Mouse (Mus musculus): ENCODE measurements around the gene Ankar. TPM values are rescaled to one million over a fixed set of nuclear protein-coding genes. Genes with fewer than 3 reads are reported as not detected.

Ankar gene
- polyA plus RNA-seq, 1 experiment from 2014 or later, result not detected

- no peak overlapping the region for H3K4me2 ChIP-seq (ENCODE audit: low read length)
- no peak for ATAC-seq
- H3K36me3 ChIP-seq (ENCODE audit: control insufficient read depth, insufficient read depth, low read length), result no peaks in the 10 kb centered on the region
- H3K4me1 ChIP-seq (ENCODE audit: control insufficient read depth, insufficient read depth, low read length), result no peaks in the 10 kb centered on the region
- WGBS, result 58% methylated on average over 3 of the region's 3 CpGs
- DNase-seq (ENCODE audit: low spot score), result no peak
- no peaks in the 10 kb centered on the region for H3K27me3 ChIP-seq (replicated peaks; ENCODE audit: control insufficient read depth, insufficient read depth, low read length)
- no peak overlapping the region for H3K27ac ChIP-seq (ENCODE audit: low read depth, low read length)
- no peak overlapping the region for H3K9ac ChIP-seq (ENCODE audit: low read length)
- no peaks in the 10 kb centered on the region for H3K9me3 ChIP-seq (replicated peaks; ENCODE audit: control insufficient read depth, low read length)
- no peak overlapping the region for H3K4me3 ChIP-seq (ENCODE audit: low read depth, low read length)
These were observed 4.1 kb downstream of the Ankar start for GRCm38 (mm10) chr1:72696256-72696655.

GRCm38 (mm10) chr1:72673070-72673469, 27.3 kb downstream of the Ankar start:
- Histone ChIP-seq H3K9ac (ENCODE audit: low read length) (no peak overlapping the region), H3K4me3 (ENCODE audit: low read depth, low read length) (no peak overlapping the region), H3K4me2 (ENCODE audit: low read length) (no peak overlapping the region), H3K27me3 (replicated peaks; ENCODE audit: control insufficient read depth, insufficient read depth, low read length) (no peaks in the 10 kb centered on the region), H3K36me3 (ENCODE audit: control insufficient read depth, insufficient read depth, low read length) (no peaks in the 10 kb centered on the region), H3K4me1 (ENCODE audit: control insufficient read depth, insufficient read depth, low read length) (no peaks in the 10 kb centered on the region), H3K27ac (ENCODE audit: low read depth, low read length) (no peak overlapping the region), H3K9me3 (replicated peaks; ENCODE audit: control insufficient read depth, low read length) (no peaks in the 10 kb centered on the region)
- DNase-seq (ENCODE audit: low spot score) (peak; percentile 15), ATAC-seq (no peak)
- WGBS, result 32% methylated on average over 3 of the region's 3 CpGs

GRCm38 (mm10) chr1:72640658-72641410, 59.5 kb downstream of the Ankar start:
- peak overlapping the region; percentile 45 for H3K4me2 ChIP-seq (ENCODE audit: low read length)
- H3K4me3 ChIP-seq (ENCODE audit: low read depth, low read length), result peak overlapping the region; percentile 25
- H3K9ac ChIP-seq (ENCODE audit: low read length), result no peak overlapping the region
- no peaks in the 10 kb centered on the region for H3K4me1 ChIP-seq (ENCODE audit: control insufficient read depth, insufficient read depth, low read length)
- DNase-seq (ENCODE audit: low spot score), result peak; percentile 93
- 46% methylated on average over 49 of the region's 49 CpGs for WGBS
- H3K36me3 ChIP-seq (ENCODE audit: control insufficient read depth, insufficient read depth, low read length), result no peaks in the 10 kb centered on the region
- H3K27me3 ChIP-seq (replicated peaks; ENCODE audit: control insufficient read depth, insufficient read depth, low read length), result no peaks in the 10 kb centered on the region
- H3K27ac ChIP-seq (ENCODE audit: low read depth, low read length), result no peak overlapping the region
- H3K9me3 ChIP-seq (replicated peaks; ENCODE audit: control insufficient read depth, low read length), result no peaks in the 10 kb centered on the region
- ATAC-seq, result peak; percentile 90

GRCm38 (mm10) chr1:72635221-72635620, 65.2 kb downstream of the Ankar start:
- Histone ChIP-seq H3K27ac (ENCODE audit: low read depth, low read length) (no peak overlapping the region), H3K9me3 (replicated peaks; ENCODE audit: control insufficient read depth, low read length) (no peaks in the 10 kb centered on the region), H3K36me3 (ENCODE audit: control insufficient read depth, insufficient read depth, low read length) (peaks cover 24% of the 10 kb centered on the region), H3K4me2 (ENCODE audit: low read length) (no peak overlapping the region), H3K4me1 (ENCODE audit: control insufficient read depth, insufficient read depth, low read length) (no peaks in the 10 kb centered on the region), H3K27me3 (replicated peaks; ENCODE audit: control insufficient read depth, insufficient read depth, low read length) (no peaks in the 10 kb centered on the region), H3K9ac (ENCODE audit: low read length) (no peak overlapping the region), H3K4me3 (ENCODE audit: low read depth, low read length) (no peak overlapping the region)
- WGBS, result 38% methylated on average over 5 of the region's 5 CpGs
- DNase-seq (ENCODE audit: low spot score) (no peak), ATAC-seq (no peak)

- H3K4me3 ChIP-seq (ENCODE audit: low read depth, low read length), result no peak overlapping the region
- H3K9ac ChIP-seq (ENCODE audit: low read length), result no peak overlapping the region
- no peaks in the 10 kb centered on the region for H3K4me1 ChIP-seq (ENCODE audit: control insufficient read depth, insufficient read depth, low read length)
- H3K27ac ChIP-seq (ENCODE audit: low read depth, low read length), result no peak overlapping the region
- DNase-seq (ENCODE audit: low spot score), result peak; percentile 11
- no peak for ATAC-seq
- no peaks in the 10 kb centered on the region for H3K9me3 ChIP-seq (replicated peaks; ENCODE audit: control insufficient read depth, low read length)
- 81% methylated on average over 6 of the region's 6 CpGs for WGBS
- no peaks in the 10 kb centered on the region for H3K27me3 ChIP-seq (replicated peaks; ENCODE audit: control insufficient read depth, insufficient read depth, low read length)
- peaks cover 88% of the 10 kb centered on the region for H3K36me3 ChIP-seq (ENCODE audit: control insufficient read depth, insufficient read depth, low read length)
- no peak overlapping the region for H3K4me2 ChIP-seq (ENCODE audit: low read length)
These were observed 88.2 kb downstream of the Ankar start for GRCm38 (mm10) chr1:72612172-72612571.

- no peak overlapping the region for H3K27ac ChIP-seq (ENCODE audit: low read depth, low read length)
- ATAC-seq, result no peak
- no peaks in the 10 kb centered on the region for H3K27me3 ChIP-seq (replicated peaks; ENCODE audit: control insufficient read depth, insufficient read depth, low read length)
- H3K4me3 ChIP-seq (ENCODE audit: low read depth, low read length), result no peak overlapping the region
- no peaks in the 10 kb centered on the region for H3K4me1 ChIP-seq (ENCODE audit: control insufficient read depth, insufficient read depth, low read length)
- H3K36me3 ChIP-seq (ENCODE audit: control insufficient read depth, insufficient read depth, low read length), result peaks cover 80% of the 10 kb centered on the region
- 88% methylated on average over 23 of the region's 23 CpGs for whole genome bisulfite sequencing
- no peak for DNase-seq (ENCODE audit: low spot score)
- H3K4me2 ChIP-seq (ENCODE audit: low read length), result no peak overlapping the region
- no peak overlapping the region for H3K9ac ChIP-seq (ENCODE audit: low read length)
- no peaks in the 10 kb centered on the region for H3K9me3 ChIP-seq (replicated peaks; ENCODE audit: control insufficient read depth, low read length)
These were observed 90.2 kb downstream of the Ankar start for GRCm38 (mm10) chr1:72609887-72610877.

- Histone ChIP-seq H3K9ac (ENCODE audit: low read length) (no peak overlapping the region), H3K27me3 (replicated peaks; ENCODE audit: control insufficient read depth, insufficient read depth, low read length) (no peaks in the 10 kb centered on the region), H3K4me1 (ENCODE audit: control insufficient read depth, insufficient read depth, low read length) (no peaks in the 10 kb centered on the region), H3K36me3 (ENCODE audit: control insufficient read depth, insufficient read depth, low read length) (peaks cover 75% of the 10 kb centered on the region), H3K9me3 (replicated peaks; ENCODE audit: control insufficient read depth, low read length) (no peaks in the 10 kb centered on the region), H3K4me3 (ENCODE audit: low read depth, low read length) (no peak overlapping the region), H3K4me2 (ENCODE audit: low read length) (no peak overlapping the region), H3K27ac (ENCODE audit: low read depth, low read length) (no peak overlapping the region)
- ATAC-seq (no peak), DNase-seq (ENCODE audit: low spot score) (no peak)
- WGBS, result 88% methylated on average over 10 of the region's 10 CpGs
These were observed 91.2 kb downstream of the Ankar start for GRCm38 (mm10) chr1:72609129-72609528.

- ATAC-seq (no peak), DNase-seq (ENCODE audit: low spot score) (peak; percentile 4)
- Histone ChIP-seq H3K4me3 (ENCODE audit: low read depth, low read length) (no peak overlapping the region), H3K4me1 (ENCODE audit: control insufficient read depth, insufficient read depth, low read length) (no peaks in the 10 kb centered on the region), H3K36me3 (ENCODE audit: control insufficient read depth, insufficient read depth, low read length) (peaks cover 64% of the 10 kb centered on the region), H3K9me3 (replicated peaks; ENCODE audit: control insufficient read depth, low read length) (no peaks in the 10 kb centered on the region), H3K27me3 (replicated peaks; ENCODE audit: control insufficient read depth, insufficient read depth, low read length) (no peaks in the 10 kb centered on the region), H3K4me2 (ENCODE audit: low read length) (no peak overlapping the region), H3K9ac (ENCODE audit: low read length) (no peak overlapping the region), H3K27ac (ENCODE audit: low read depth, low read length) (no peak overlapping the region)
- 50% methylated on average over 12 of the region's 12 CpGs for WGBS
These were observed 94.1 kb downstream of the Ankar start for GRCm38 (mm10) chr1:72606186-72606673.

All from forebrain, embryonic 14.5 days (tissue).